Mouse (Mus musculus) liver, postnatal 0 days (tissue): ENCODE data around the gene Ccl6.

Experiments used
- CTCF ChIP-seq: sonication (generic); IDR thresholded peaks from 2 replicates; pipeline ENCODE4 v1.5.1; 2016; ENCODE audit warnings: antibody characterized with exemption, low read depth
- EP300 ChIP-seq: IDR thresholded peaks from 2 replicates; pipeline ENCODE4 v1.6.1; 2016; ENCODE audit warnings: antibody characterized with exemption, low read depth, mild to moderate bottlenecking

GRCm38 (mm10) chr11:83636742-83637235, 43.9 kb upstream of the Ccl6 start:
- no peak for TF ChIP-seq CTCF
- TF ChIP-seq EP300, result no peak
